Mouse (Mus musculus) heart, postnatal 0 days (tissue): Measurements from ENCODE around the gene Manbal.

ENCODE experiments used
- CTCF ChIP-seq: IDR thresholded peaks from 2 replicates; pipeline ENCODE4 v1.5.1; 2016; ENCODE audit warnings: antibody characterized with exemption, control low read depth, low read depth
- EP300 ChIP-seq: IDR thresholded peaks from 2 replicates; pipeline ENCODE4 v1.6.1; 2016; ENCODE audit warnings: antibody characterized with exemption, low read depth

DNA sequence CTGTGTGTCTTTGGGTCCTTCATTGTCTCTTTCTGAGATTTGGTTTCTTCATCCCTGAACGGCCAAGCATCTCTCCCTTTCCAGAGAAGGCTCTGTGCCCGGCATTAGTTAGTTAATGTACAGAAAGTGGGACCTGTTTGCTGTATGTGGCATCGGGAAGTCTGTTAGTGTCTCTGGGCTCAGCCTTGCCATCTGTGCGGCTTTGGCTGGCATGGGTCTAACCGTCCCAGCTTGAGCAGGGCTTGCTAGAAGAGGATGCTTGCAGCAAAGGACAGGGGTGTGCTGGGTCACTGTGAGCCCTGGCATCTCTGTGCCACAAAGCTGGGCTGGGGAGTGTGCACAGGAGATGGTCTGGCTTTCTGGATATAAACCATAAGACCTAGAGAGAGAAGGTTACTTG is 59.8 kb downstream of the Manbal start:
- TF ChIP-seq CTCF, result no peak
- TF ChIP-seq EP300, result no peak
